Mouse (Mus musculus): ENCODE measurements around the gene Slc35d1.
"Not testable (repeated sequence)": the region's sequence is repeated elsewhere in the genome, so short reads cannot be mapped to it uniquely, and the experiment has no call there.

Slc35d1 gene

GRCm38 (mm10) chr4:103180300-103180888 is 34.6 kb downstream of the Slc35d1 start:
- DNase-seq: no peak

- peak in 1 of 2 experiments; percentile 13 for DNase-seq
These were observed 35.4 kb downstream of the Slc35d1 start for GRCm38 (mm10) chr4:103179581-103179980.

- DNase-seq: peak in 1 of 2 experiments; percentile 17
These were observed 36.2 kb downstream of the Slc35d1 start for GRCm38 (mm10) chr4:103178635-103179318.

GRCm38 (mm10) chr4:103177681-103178080 is 37.3 kb downstream of the Slc35d1 start:
- DNase-seq: no peak

- peak in 1 of 2 experiments; percentile 15 for DNase-seq
These were observed 41.0 kb downstream of the Slc35d1 start for GRCm38 (mm10) chr4:103174001-103174400.

- no peak for DNase-seq
These were observed 41.5 kb downstream of the Slc35d1 start for GRCm38 (mm10) chr4:103173507-103173906.

GRCm38 (mm10) chr4:103171256-103171655 is 43.7 kb downstream of the Slc35d1 start:
- DNase-seq: no peak

GRCm38 (mm10) chr4:103166198-103166597 is 48.8 kb downstream of the Slc35d1 start:
- not testable (repeated sequence) for DNase-seq

GRCm38 (mm10) chr4:103158781-103159180 is 56.2 kb downstream of the Slc35d1 start:
- DNase-seq: no peak

- no peak for DNase-seq
These were observed 63.0 kb downstream of the Slc35d1 start for GRCm38 (mm10) chr4:103151946-103152345.

GRCm38 (mm10) chr4:103146339-103146738 is 68.6 kb downstream of the Slc35d1 start:
- DNase-seq: peak; percentile 79 to 81

GRCm38 (mm10) chr4:103136946-103137345 is 78.0 kb downstream of the Slc35d1 start:
- DNase-seq: no peak

- DNase-seq: no peak
These were observed 88.4 kb downstream of the Slc35d1 start for GRCm38 (mm10) chr4:103126533-103126932.

GRCm38 (mm10) chr4:103123606-103124005 is 91.4 kb downstream of the Slc35d1 start:
- DNase-seq: no peak

GRCm38 (mm10) chr4:103123086-103123485 is 91.9 kb downstream of the Slc35d1 start:
- no peak for DNase-seq

GRCm38 (mm10) chr4:103120874-103121389 is 94.0 kb downstream of the Slc35d1 start:
- DNase-seq: no peak

All from cerebellum, postnatal 36 days (tissue).